Mouse (Mus musculus): Measurements from ENCODE around the gene Pah. TPM values are rescaled to one million over a fixed set of nuclear protein-coding genes. Genes with fewer than 3 reads are reported as not detected.

Pah gene
- polyA plus RNA-seq, 1 experiment, result not detected

- peaks cover 92% of the 10 kb centered on the region for H3K27me3 ChIP-seq (ENCODE audit: control insufficient read depth)
- H3K36me3 ChIP-seq (ENCODE audit: control insufficient read depth), result no peaks in the 10 kb centered on the region
- no peaks in the 10 kb centered on the region for H3K4me1 ChIP-seq (ENCODE audit: control insufficient read depth)
- H3K4me3 ChIP-seq (replicated peaks), result no peak overlapping the region
- H3K9me3 ChIP-seq (ENCODE audit: control insufficient read depth, low read length), result no peaks in the 10 kb centered on the region
- TF ChIP-seq TAL1 (IDR thresholded peaks at IDR 0.05; ENCODE audit: low read length), result no peak
These were observed 32.2 kb upstream of the Pah start for GRCm38 (mm10) chr10:87489246-87490009.

- no peaks in the 10 kb centered on the region for H3K36me3 ChIP-seq (ENCODE audit: control insufficient read depth)
- no peaks in the 10 kb centered on the region for H3K4me1 ChIP-seq (ENCODE audit: control insufficient read depth)
- H3K9me3 ChIP-seq (ENCODE audit: control insufficient read depth, low read length), result no peaks in the 10 kb centered on the region
- peaks cover 96% of the 10 kb centered on the region for H3K27me3 ChIP-seq (ENCODE audit: control insufficient read depth)
- H3K4me3 ChIP-seq (replicated peaks), result no peak overlapping the region
- TF ChIP-seq TAL1 (IDR thresholded peaks at IDR 0.05; ENCODE audit: low read length), result no peak
- TF ChIP-seq GATA1 (IDR thresholded peaks at IDR 0.05; ENCODE audit: low read length), result no peak
These were observed 31.3 kb upstream of the Pah start for GRCm38 (mm10) chr10:87490328-87490727.

GRCm38 (mm10) chr10:87491485-87492040 is 30.0 kb upstream of the Pah start:
- Histone ChIP-seq H3K4me3 (replicated peaks) (no peak overlapping the region), H3K9me3 (ENCODE audit: control insufficient read depth, low read length) (no peaks in the 10 kb centered on the region), H3K36me3 (ENCODE audit: control insufficient read depth) (no peaks in the 10 kb centered on the region), H3K27me3 (ENCODE audit: control insufficient read depth) (peaks cover 86% of the 10 kb centered on the region), H3K4me1 (ENCODE audit: control insufficient read depth) (no peaks in the 10 kb centered on the region)
- TF ChIP-seq GATA1 (IDR thresholded peaks at IDR 0.05; ENCODE audit: low read length) (no peak), TAL1 (IDR thresholded peaks at IDR 0.05; ENCODE audit: low read length) (no peak)

GRCm38 (mm10) chr10:87492332-87492660 is 29.3 kb upstream of the Pah start:
- Histone ChIP-seq H3K4me3 (replicated peaks) (no peak overlapping the region), H3K36me3 (ENCODE audit: control insufficient read depth) (no peaks in the 10 kb centered on the region), H3K27me3 (ENCODE audit: control insufficient read depth) (peaks cover 78% of the 10 kb centered on the region), H3K4me1 (ENCODE audit: control insufficient read depth) (no peaks in the 10 kb centered on the region), H3K9me3 (ENCODE audit: control insufficient read depth, low read length) (no peaks in the 10 kb centered on the region)
- TF ChIP-seq GATA1 (IDR thresholded peaks at IDR 0.05; ENCODE audit: low read length) (no peak), TAL1 (IDR thresholded peaks at IDR 0.05; ENCODE audit: low read length) (no peak)

GRCm38 (mm10) chr10:87492661-87493551 is 28.7 kb upstream of the Pah start:
- Histone ChIP-seq H3K4me3 (replicated peaks) (no peak overlapping the region), H3K27me3 (ENCODE audit: control insufficient read depth) (peaks cover 72% of the 10 kb centered on the region), H3K9me3 (ENCODE audit: control insufficient read depth, low read length) (no peaks in the 10 kb centered on the region), H3K36me3 (ENCODE audit: control insufficient read depth) (no peaks in the 10 kb centered on the region), H3K4me1 (ENCODE audit: control insufficient read depth) (no peaks in the 10 kb centered on the region)
- TF ChIP-seq TAL1 (IDR thresholded peaks at IDR 0.05; ENCODE audit: low read length) (no peak), GATA1 (IDR thresholded peaks at IDR 0.05; ENCODE audit: low read length) (no peak)

- Histone ChIP-seq H3K4me3 (replicated peaks) (no peak within 1 kb of the TSS), H3K27me3 (ENCODE audit: control insufficient read depth) (peaks cover 66% of the 10 kb centered on the region), H3K4me1 (ENCODE audit: control insufficient read depth) (no peaks in the 10 kb centered on the region), H3K36me3 (ENCODE audit: control insufficient read depth) (no peaks in the 10 kb centered on the region), H3K9me3 (ENCODE audit: control insufficient read depth, low read length) (no peaks in the 10 kb centered on the region)
- TF ChIP-seq TAL1 (IDR thresholded peaks at IDR 0.05; ENCODE audit: low read length), result no peak
- TF ChIP-seq GATA1 (IDR thresholded peaks at IDR 0.05; ENCODE audit: low read length), result no peak
These were observed 28.0 kb upstream of the Pah start, which contains the start of gene Ascl1 for GRCm38 (mm10) chr10:87493576-87493975. Gene Ascl1, minus strand, starts transcription at chr10:87493660.

GRCm38 (mm10) chr10:87494176-87494575 is 27.4 kb upstream of the Pah start:
- peaks cover 60% of the 10 kb centered on the region for H3K27me3 ChIP-seq (ENCODE audit: control insufficient read depth)
- no peak for TF ChIP-seq GATA1 (IDR thresholded peaks at IDR 0.05; ENCODE audit: low read length)
- no peaks in the 10 kb centered on the region for H3K4me1 ChIP-seq (ENCODE audit: control insufficient read depth)
- H3K36me3 ChIP-seq (ENCODE audit: control insufficient read depth), result no peaks in the 10 kb centered on the region
- H3K9me3 ChIP-seq (ENCODE audit: control insufficient read depth, low read length), result no peaks in the 10 kb centered on the region
- no peak overlapping the region for H3K4me3 ChIP-seq (replicated peaks)

- no peaks in the 10 kb centered on the region for H3K36me3 ChIP-seq (ENCODE audit: control insufficient read depth)
- H3K9me3 ChIP-seq (ENCODE audit: control insufficient read depth, low read length), result no peaks in the 10 kb centered on the region
- H3K4me3 ChIP-seq (replicated peaks), result no peak overlapping the region
- no peaks in the 10 kb centered on the region for H3K4me1 ChIP-seq (ENCODE audit: control insufficient read depth)
- peaks cover 55% of the 10 kb centered on the region for H3K27me3 ChIP-seq (ENCODE audit: control insufficient read depth)
- TF ChIP-seq TAL1 (IDR thresholded peaks at IDR 0.05; ENCODE audit: low read length) (no peak), GATA1 (IDR thresholded peaks at IDR 0.05; ENCODE audit: low read length) (no peak)
These were observed 27.0 kb upstream of the Pah start for GRCm38 (mm10) chr10:87494596-87494995.

GRCm38 (mm10) chr10:87497056-87497455 is 24.5 kb upstream of the Pah start:
- Histone ChIP-seq H3K9me3 (ENCODE audit: control insufficient read depth, low read length) (no peaks in the 10 kb centered on the region), H3K27me3 (ENCODE audit: control insufficient read depth) (peaks cover 40% of the 10 kb centered on the region), H3K4me3 (replicated peaks) (no peak overlapping the region), H3K36me3 (ENCODE audit: control insufficient read depth) (no peaks in the 10 kb centered on the region), H3K4me1 (ENCODE audit: control insufficient read depth) (no peaks in the 10 kb centered on the region)
- TF ChIP-seq TAL1 (IDR thresholded peaks at IDR 0.05; ENCODE audit: low read length) (no peak), GATA1 (IDR thresholded peaks at IDR 0.05; ENCODE audit: low read length) (no peak)

Measured in erythroblast, embryonic 14.5 days (primary cell).